Comparison of ENCODE assay signal across 12 mouse cellular contexts in the genomic region with DNA sequence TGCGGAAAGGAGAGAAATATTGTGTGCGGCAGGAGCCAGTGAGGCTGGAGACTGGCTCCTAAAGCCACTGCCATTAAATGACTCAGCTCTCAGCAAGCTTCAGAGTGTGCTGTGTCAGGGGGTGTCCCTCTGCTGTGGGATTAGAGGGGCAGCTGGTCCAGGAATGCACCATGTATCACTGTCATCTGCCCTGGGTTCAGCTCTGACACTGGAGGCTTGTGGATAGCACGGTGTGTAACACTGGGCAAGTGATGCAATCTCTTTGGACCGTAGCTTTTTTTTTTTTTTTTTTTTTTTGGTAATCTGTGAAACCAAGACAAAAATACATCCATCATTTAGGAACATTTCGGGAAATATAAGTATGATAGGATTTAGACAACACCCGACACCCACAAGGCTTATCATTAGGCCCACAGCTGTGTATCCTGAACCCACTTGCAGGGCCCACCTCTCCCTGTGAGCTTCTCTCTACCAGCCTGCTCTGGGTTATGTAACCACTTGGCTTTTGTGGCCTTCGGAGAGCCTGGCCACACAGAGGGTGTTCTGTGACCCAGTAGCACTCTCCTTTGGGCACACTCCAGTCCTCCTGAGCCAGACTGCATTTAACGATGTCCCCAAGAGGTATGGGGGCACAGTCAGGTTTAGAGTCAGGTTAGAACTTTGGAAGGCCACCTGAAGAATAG. TPM values are rescaled to one million over a fixed set of nuclear protein-coding genes. Genes with fewer than 3 reads are reported as not detected.
DNase-seq lines count a peak whose midpoint lies in the region; ATAC-seq and TF ChIP-seq lines count a peak whose summit lies in the region.
"Had no signal": no experiment of that assay in that cellular context is flagged by ENCODE, and none has a peak within 500 bp of the region (broad histone marks: within the 10 kb centered on the region; RNA-seq: fewer than 3 reads in every experiment).

No protein-coding gene starts in this region.

- no peaks in the 10 kb centered on the region for H3K9me3 ChIP-seq in hindbrain, embryonic 12.5 days (replicated peaks)
- H3K9me3 ChIP-seq: midbrain, embryonic 12.5 days had no signal

- WGBS in liver, adult 2 months = 39% methylated on average over 8 of the region's 8 CpGs
- 78% methylated on average over 8 of the region's 8 CpGs for WGBS in hindbrain, embryonic 12.5 days

- ATAC-seq in frontal cortex, adult (ENCODE audit: low TSS enrichment) = peak; percentile 34; the same call in 1 of the 2 replicates
- no peak for ATAC-seq in hindbrain, embryonic 12.5 days (ENCODE audit: low FRiP score)
- ATAC-seq in megakaryocyte progenitor cell, adult 5-6 weeks (replicated peaks; ENCODE audit: poor library complexity) = no peak

- no peak for TF ChIP-seq POLR2A in liver, adult 2 months (IDR thresholded peaks at IDR 0.05; ENCODE audit: extremely low read depth, insufficient read depth, low read length)

- H3K36me3 ChIP-seq in liver, adult 2 months (ENCODE audit: control insufficient read depth, insufficient read depth, low read length) = no peaks in the 10 kb centered on the region
- H3K36me3 ChIP-seq in hindbrain, embryonic 12.5 days = no peaks in the 10 kb centered on the region
- H3K36me3 ChIP-seq: midbrain, embryonic 12.5 days had no signal

- H3K79me2 ChIP-seq in liver, adult 2 months (ENCODE audit: control insufficient read depth, insufficient read depth, low read length) = no peaks in the 10 kb centered on the region

- H3K4me1 ChIP-seq in liver, adult 2 months (ENCODE audit: control insufficient read depth, insufficient read depth, low read length) = peaks cover 17% of the 10 kb centered on the region
- H3K4me1 ChIP-seq in hindbrain, embryonic 12.5 days = no peaks in the 10 kb centered on the region

- no peak for DNase-seq in frontal cortex, postnatal 10 days (ENCODE audit: low spot score in 2 of 2)
- DNase-seq in liver, adult 2 months (ENCODE audit: extremely low read depth, low read depth, low spot score) = peak; percentile 92
- DNase-seq in liver = no peak
- DNase-seq in Muller cell, postnatal 12 days (ENCODE audit: inconsistent ontology term) = peak; percentile 60
- DNase-seq in cerebellum, adult 9-10 months = peak; percentile 31
- DNase-seq: thymus, postnatal 14 days had no signal

- no peaks in the 10 kb centered on the region for H3K27me3 ChIP-seq in liver, adult 2 months (ENCODE audit: control insufficient read depth, insufficient read depth, low read length)
- no peaks in the 10 kb centered on the region for H3K27me3 ChIP-seq in hindbrain, embryonic 12.5 days
- H3K27me3 ChIP-seq: midbrain, embryonic 12.5 days had no signal

- no peak overlapping the region for H3K4me2 ChIP-seq in hindbrain, embryonic 12.5 days (replicated peaks)
- H3K4me2 ChIP-seq: hindbrain, embryonic 14.5 days; midbrain, embryonic 12.5 days had no signal

- H3K27ac ChIP-seq in liver, adult 2 months (replicated peaks; ENCODE audit: insufficient read depth, low read depth, low read length) = peak overlapping the region; percentile 49
- H3K27ac ChIP-seq in hindbrain, embryonic 12.5 days = no peak overlapping the region
- H3K27ac ChIP-seq: hindbrain, embryonic 14.5 days; layer of hippocampus, adult 2 months; midbrain, embryonic 12.5 days had no signal

- no peak for TF ChIP-seq CTCF in liver, adult 2 months (IDR thresholded peaks at IDR 0.05; ENCODE audit: low read depth, low read length)

- H3K4me3 ChIP-seq in liver, adult 2 months (ENCODE audit: insufficient read depth, low read depth, low read length) = no peak overlapping the region
- H3K4me3 ChIP-seq in hindbrain, embryonic 12.5 days = no peak overlapping the region
- H3K4me3 ChIP-seq: layer of hippocampus, adult 2 months; midbrain, embryonic 12.5 days had no signal

- no peak overlapping the region for H3K9ac ChIP-seq in liver, adult 2 months (ENCODE audit: low read depth, low read length)
- no peak overlapping the region for H3K9ac ChIP-seq in hindbrain, embryonic 12.5 days
- H3K9ac ChIP-seq: hindbrain, embryonic 14.5 days; midbrain, embryonic 12.5 days had no signal

RNA-seq across cellular contexts. Expression of a gene that starts 26.3 kb away (rescaled TPM):
- total RNA-seq in liver, adult 2 months (2014; rRNA removed) = 21.6 and 25.6 TPM in 2 replicates
- polyA plus RNA-seq in liver, adult 2 months (2012; rRNA removed) = 176 and 191 TPM in 2 replicates
- polyA plus RNA-seq in hindbrain, embryonic 12.5 days (2016; fragmentation: Nextera tagmentation; extraction: Ambion mirVana) = 0.94 and 2.0 TPM in 2 replicates
- not detected in 2 replicates for total RNA-seq in megakaryocyte progenitor cell, adult 5-6 weeks (2015)
- not detected in 2 replicates for total RNA-seq in megakaryocyte progenitor cell, adult 5-6 weeks (2017)

Comparison
In these comparisons a context has a peak if more than half of its experiments do, and no peak if none do; other contexts are left out.
1. DNase-seq: peak in liver, adult 2 months (single experiment), Muller cell, postnatal 12 days (single experiment) and cerebellum, adult 9-10 months (single experiment); none in frontal cortex, postnatal 10 days (0 of 2) and liver (single experiment).
2. RNA of a gene that starts 26.3 kb away (total RNA-seq): 21.6 to 25.6 TPM in liver, adult 2 months; not detected in megakaryocyte progenitor cell, adult 5-6 weeks; every median in the first group is over 10 times any median in the second.